Mouse (Mus musculus) lung, embryonic 14.5 days (tissue): ENCODE data around the gene Pdx1. TPM values are rescaled to one million over a fixed set of nuclear protein-coding genes. Genes with fewer than 3 reads are reported as not detected.
A peak's percentile ranks its signal among the peaks of the same experiment; 100 is the strongest.

Experiments used
- ATAC-seq: fragments of 200-750 bp; cut with Nextera tagmentation; 2 replicates; pipeline ENCODE4 v1.8.0; 2017; ENCODE audit warnings: mild to moderate bottlenecking, moderate TSS enrichment, moderate library complexity; ENCODE audit not compliant: insufficient read depth
- DNase-seq: peaks from one replicate; pipeline ENCODE4 v3.0.0-alpha.2; 2015
- H3K27ac ChIP-seq: fragments of 300-500 bp; sonication (generic); 2 replicates; pipeline ENCODE4 v1.5.1; 2014; ENCODE audit warnings: low read depth, mild to moderate bottlenecking, moderate library complexity
- H3K27me3 ChIP-seq: fragments of 300-500 bp; sonication (generic); 2 replicates; pipeline ENCODE4 v1.6.1; 2014; ENCODE audit warnings: low read length, control low read depth; ENCODE audit not compliant: insufficient read depth
- H3K36me3 ChIP-seq: fragments of 300-500 bp; sonication (generic); 2 replicates; pipeline ENCODE4 v1.6.1; 2014; ENCODE audit warnings: control low read depth; ENCODE audit not compliant: insufficient read depth
- H3K4me1 ChIP-seq: fragments of 300-500 bp; sonication (generic); 2 replicates; pipeline ENCODE4 v1.6.1; 2014; ENCODE audit warnings: antibody characterized with exemption, control low read depth; ENCODE audit not compliant: insufficient read depth
- H3K4me2 ChIP-seq: fragments of 300-500 bp; sonication (generic); 2 replicates; pipeline ENCODE4 v1.6.1; 2014; ENCODE audit warnings: mild to moderate bottlenecking
- H3K4me3 ChIP-seq: fragments of 300-500 bp; sonication (generic); 2 replicates; pipeline ENCODE4 v1.5.1; 2014; ENCODE audit warnings: low read depth, low read length
- H3K9ac ChIP-seq: fragments of 300-500 bp; sonication (generic); 2 replicates; pipeline ENCODE4 v1.6.1; 2014
- H3K9me3 ChIP-seq: fragments of 300-500 bp; sonication (generic); 2 replicates; pipeline ENCODE4 v1.6.1; 2016; ENCODE audit warnings: low read depth, low read length, control low read depth
- CTCF ChIP-seq: IDR thresholded peaks from 2 replicates; pipeline ENCODE4 v1.5.1; 2016; ENCODE audit warnings: antibody characterized with exemption, low read depth
- whole genome bisulfite sequencing: fragments of 180-500 bp; shearing (Covaris S2); extraction: QIAGEN DNeasy Blood & Tissue Kit; methylation state at CpG from one replicate; pipeline ENCODE4 v1.1.7; 2014; 5-methylcytosine and 5-hydroxymethylcytosine counted together
- polyA plus RNA-seq: library from polyadenylated mRNA; unstranded; fragments of >200 nt; fragmentation: Nextera tagmentation; extraction: Ambion mirVana; gene quantifications from 2 replicates; pipeline ENCODE4 v1.2.1, GENCODE M21; 2014

The Pdx1 gene
- not detected in 2 replicates for polyA plus RNA-seq

DNA sequence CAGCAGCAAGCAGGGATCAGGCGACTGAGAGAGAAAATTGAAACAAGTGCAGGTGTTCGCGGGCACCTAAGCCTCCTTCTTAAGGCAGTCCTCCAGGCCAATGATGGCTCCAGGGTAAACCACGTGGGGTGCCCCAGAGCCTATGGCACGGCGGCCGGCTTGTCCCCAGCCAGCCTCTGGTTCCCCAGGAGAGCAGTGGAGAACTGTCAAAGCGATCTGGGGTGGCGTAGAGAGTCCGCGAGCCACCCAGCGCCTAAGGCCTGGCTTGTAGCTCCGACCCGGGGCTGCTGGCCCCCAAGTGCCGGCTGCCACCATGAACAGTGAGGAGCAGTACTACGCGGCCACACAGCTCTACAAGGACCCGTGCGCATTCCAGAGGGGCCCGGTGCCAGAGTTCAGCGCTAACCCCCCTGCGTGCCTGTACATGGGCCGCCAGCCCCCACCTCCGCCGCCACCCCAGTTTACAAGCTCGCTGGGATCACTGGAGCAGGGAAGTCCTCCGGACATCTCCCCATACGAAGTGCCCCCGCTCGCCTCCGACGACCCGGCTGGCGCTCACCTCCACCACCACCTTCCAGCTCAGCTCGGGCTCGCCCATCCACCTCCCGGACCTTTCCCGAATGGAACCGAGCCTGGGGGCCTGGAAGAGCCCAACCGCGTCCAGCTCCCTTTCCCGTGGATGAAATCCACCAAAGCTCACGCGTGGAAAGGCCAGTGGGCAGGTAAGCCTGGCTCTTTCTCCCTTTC, at the start of gene Pdx1:
Gene Pdx1 (plus strand): TSS at position 34 of the 747 bp plus-strand sequence.
- no peaks in the 10 kb centered on the region for H3K36me3 ChIP-seq
- under 1% methylated on average over 44 of the region's 44 CpGs for WGBS
- H3K4me1 ChIP-seq = no peaks in the 10 kb centered on the region
- no peak within 1 kb of the TSS for H3K9ac ChIP-seq
- H3K27ac ChIP-seq = no peak within 1 kb of the TSS
- H3K4me3 ChIP-seq = 0 out of 2 replicates have a peak within 1 kb of the TSS, but pooled peaks have one; percentile 6
- peak; percentile 31 for DNase-seq
- no peaks in the 10 kb centered on the region for H3K9me3 ChIP-seq
- peaks cover 95% of the 10 kb centered on the region for H3K27me3 ChIP-seq
- TF ChIP-seq CTCF = no peak
- H3K4me2 ChIP-seq = peak within 1 kb of the TSS; percentile 20; the same call in 1 of the 2 replicates
- peak; percentile 81; the same call in 1 of the 2 replicates for ATAC-seq

GRCm38 (mm10) chr5:147227354-147228112, 42.2 kb upstream of the Pdx1 start:
- no peaks in the 10 kb centered on the region for H3K4me1 ChIP-seq
- no peak overlapping the region; the same call in 1 of the 2 replicates for H3K4me2 ChIP-seq
- ATAC-seq (peak; percentile 79), DNase-seq (peak; percentile 92)
- peak; percentile 96 for TF ChIP-seq CTCF
- no peak overlapping the region for H3K4me3 ChIP-seq
- H3K9ac ChIP-seq = no peak overlapping the region
- H3K9me3 ChIP-seq = no peaks in the 10 kb centered on the region
- H3K27me3 ChIP-seq = peaks cover 49% of the 10 kb centered on the region
- 15% methylated on average over 25 of the region's 25 CpGs for WGBS
- no peaks in the 10 kb centered on the region for H3K36me3 ChIP-seq
- no peak overlapping the region for H3K27ac ChIP-seq

- ATAC-seq (no peak), DNase-seq (no peak)
- Histone ChIP-seq H3K9ac (no peak overlapping the region), H3K4me2 (no peak overlapping the region), H3K27ac (no peak overlapping the region), H3K4me1 (no peaks in the 10 kb centered on the region), H3K36me3 (no peaks in the 10 kb centered on the region), H3K27me3 (no peaks in the 10 kb centered on the region), H3K9me3 (no peaks in the 10 kb centered on the region), H3K4me3 (no peak overlapping the region)
- WGBS = 40% methylated on average over 21 of the region's 21 CpGs
- no peak for TF ChIP-seq CTCF
Observed at GRCm38 (mm10) chr5:147235406-147236309, 34.1 kb upstream of the Pdx1 start.

DNA sequence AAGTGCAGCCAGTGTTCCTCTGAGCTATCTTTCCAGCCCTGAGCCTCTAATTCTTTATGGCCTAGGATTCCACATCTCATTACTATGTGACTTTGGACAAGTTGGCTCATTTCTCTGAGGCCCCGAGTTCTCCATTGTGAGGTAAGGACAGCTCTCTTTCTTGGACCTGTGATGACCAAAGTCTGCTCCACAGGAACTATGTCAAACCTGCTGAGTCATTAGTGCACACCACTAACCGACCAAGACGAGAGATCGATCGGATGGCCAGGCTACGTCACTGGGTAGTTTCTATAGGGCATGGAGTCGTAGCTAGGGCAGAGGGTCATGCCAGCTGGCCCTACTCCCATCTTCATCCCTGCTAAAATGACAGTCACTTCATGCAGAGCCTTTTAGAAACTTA, 25.9 kb upstream of the Pdx1 start:
- no peak for TF ChIP-seq CTCF
- no peaks in the 10 kb centered on the region for H3K36me3 ChIP-seq
- H3K9ac ChIP-seq = no peak overlapping the region
- H3K4me3 ChIP-seq = no peak overlapping the region
- H3K27ac ChIP-seq = no peak overlapping the region
- DNase-seq (no peak), ATAC-seq (no peak)
- H3K4me1 ChIP-seq = no peaks in the 10 kb centered on the region
- no peaks in the 10 kb centered on the region for H3K9me3 ChIP-seq
- H3K27me3 ChIP-seq = no peaks in the 10 kb centered on the region
- H3K4me2 ChIP-seq = no peak overlapping the region
- 83% methylated on average over 7 of the region's 7 CpGs for WGBS

- Histone ChIP-seq H3K4me2 (no peak overlapping the region), H3K36me3 (no peaks in the 10 kb centered on the region), H3K27ac (no peak overlapping the region), H3K9me3 (no peaks in the 10 kb centered on the region), H3K9ac (no peak overlapping the region), H3K4me1 (no peaks in the 10 kb centered on the region), H3K4me3 (no peak overlapping the region), H3K27me3 (peaks cover 6% of the 10 kb centered on the region; the same call in 1 of the 2 replicates)
- DNase-seq = no peak
- ATAC-seq = no peak
- WGBS = 95% methylated on average over 1 of the region's 1 CpGs
- TF ChIP-seq CTCF = no peak
Observed at GRCm38 (mm10) chr5:147260189-147260588, 9.6 kb upstream of the Pdx1 start.

- no peak for DNase-seq
- WGBS = 58% methylated on average over 4 of the region's 4 CpGs
- H3K9me3 ChIP-seq = no peaks in the 10 kb centered on the region
- H3K27ac ChIP-seq = no peak overlapping the region
- H3K36me3 ChIP-seq = no peaks in the 10 kb centered on the region
- H3K4me1 ChIP-seq = no peaks in the 10 kb centered on the region
- H3K4me2 ChIP-seq = no peak overlapping the region
- no peak overlapping the region for H3K4me3 ChIP-seq
- peaks cover 8% of the 10 kb centered on the region for H3K27me3 ChIP-seq
- no peak overlapping the region for H3K9ac ChIP-seq
- ATAC-seq = no peak
- TF ChIP-seq CTCF = no peak
Observed at GRCm38 (mm10) chr5:147260778-147261177, 9.0 kb upstream of the Pdx1 start.
